8 mouse cellular contexts compared by ENCODE assay signal in genomic region chr10:128547361-128548032, GRCm38 (mm10). TPM values are rescaled to one million over a fixed set of nuclear protein-coding genes. Genes with fewer than 3 reads are reported as not detected.
DNase-seq lines count a peak whose midpoint lies in the region; ATAC-seq and TF ChIP-seq lines count a peak whose summit lies in the region.

Gene Zc3h10 (minus strand): TSS chr10:128547774.

- no peaks in the 10 kb centered on the region for H3K27me3 ChIP-seq in lung, postnatal 0 days (replicated peaks; ENCODE audit: insufficient read depth, low read length)

- under 1% methylated on average over 44 of the region's 50 CpGs for whole genome bisulfite sequencing in lung, postnatal 0 days

- H3K4me3 ChIP-seq in lung, postnatal 0 days (ENCODE audit: low read depth, low read length) = peak within 1 kb of the TSS; percentile 66

- no peaks in the 10 kb centered on the region; the same call in 1 of the 2 replicates for H3K4me1 ChIP-seq in lung, postnatal 0 days (ENCODE audit: insufficient read depth, low read depth, low read length)

- peak; percentile 67; the same call in 1 of the 2 replicates for TF ChIP-seq EP300 in lung, postnatal 0 days (IDR thresholded peaks at IDR 0.05)

- H3K9ac ChIP-seq in lung, postnatal 0 days (replicated peaks; ENCODE audit: low read depth) = peak within 1 kb of the TSS; percentile 87

- H3K27ac ChIP-seq in lung, postnatal 0 days (ENCODE audit: low read length) = peak within 1 kb of the TSS; percentile 96

- peaks cover 23% of the 10 kb centered on the region; the same call in 1 of the 2 replicates for H3K36me3 ChIP-seq in lung, postnatal 0 days (ENCODE audit: insufficient read depth, low read length)

- peak within 1 kb of the TSS; percentile 60 for H3K4me2 ChIP-seq in lung, postnatal 0 days (replicated peaks; ENCODE audit: low read depth, low read length)

- TF ChIP-seq CTCF in lung, postnatal 0 days (IDR thresholded peaks at IDR 0.05) = peak; percentile 71

- no peaks in the 10 kb centered on the region for H3K9me3 ChIP-seq in lung, postnatal 0 days (ENCODE audit: low read length)

- peak; percentile 99 for DNase-seq in MEL-GATA-1-ER (ENCODE audit: extremely low read depth, low read depth)
- peak; percentile 92 for DNase-seq in cerebellum, adult 8-10 months
- DNase-seq in forelimb bud, embryonic 11.5 days (ENCODE audit: low read depth, low spot score) = peak; percentile 98
- DNase-seq in layer of hippocampus, adult 9-11 months = peak; percentile 98
- DNase-seq in lung, postnatal 0 days (ENCODE audit: low spot score) = peak; percentile 100
- DNase-seq in ovary, postnatal 14 days (ENCODE audit: low spot score) = peak; percentile 82
- DNase-seq in thymus, postnatal 14 days = peak; percentile 96

- peak; percentile 74 to 80 for ATAC-seq in hematopoietic stem cell, adult 5-6 weeks (replicated peaks in 1 of 2; ENCODE audit: insufficient read depth in 1 of 2, low FRiP score in 2 of 2, low TSS enrichment in 1 of 2, low read depth in 1 of 2, poor library complexity in 2 of 2, severe bottlenecking in 2 of 2)
- ATAC-seq in lung, postnatal 0 days = peak; percentile 87

RNA-seq across cellular contexts. Expression of gene Zc3h10, which starts in this region (rescaled TPM):
- total RNA-seq in hematopoietic stem cell, adult 5-6 weeks (2017) = 13.9 and 16.3 TPM in 2 replicates
- 13.6 and 15.3 TPM in 2 replicates for polyA plus RNA-seq in lung, postnatal 0 days (2015; fragmentation: Nextera tagmentation; extraction: Ambion mirVana)

Comparison
In these comparisons a context has a peak if more than half of its experiments do, and no peak if none do; other contexts are left out.
1. Peak in every context shown above with its lines: DNase-seq, ATAC-seq, H3K4me3 ChIP-seq and H3K27ac ChIP-seq.